Comparison of ENCODE assay signal across 23 mouse cellular contexts in the genomic region with DNA sequence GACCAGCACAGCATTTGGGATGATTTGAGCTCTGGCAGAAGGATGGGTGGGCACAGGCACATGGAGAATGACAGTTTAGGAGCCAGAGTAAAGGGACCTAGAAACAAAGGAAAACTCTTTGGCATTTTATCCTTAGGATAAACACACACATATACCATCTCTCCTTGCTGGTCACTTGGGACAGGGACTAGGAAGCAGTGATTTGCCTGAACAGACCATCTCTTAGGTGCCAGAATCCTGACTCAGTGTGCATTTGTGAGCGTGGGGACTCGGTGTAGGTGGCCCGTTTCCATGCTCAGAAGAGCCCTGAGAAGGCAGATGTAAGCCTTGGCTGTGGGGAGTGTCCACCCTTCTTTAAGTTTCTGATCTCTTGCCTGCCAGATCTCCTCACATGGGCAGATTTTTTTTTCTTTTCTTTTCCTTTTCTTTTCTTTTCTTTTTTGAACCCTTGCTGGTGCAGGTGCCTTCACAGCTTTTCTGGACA.
"Had no signal": no experiment of that assay in that cellular context is flagged by ENCODE, and none has a peak within 500 bp of the region (broad histone marks: within the 10 kb centered on the region; RNA-seq: fewer than 3 reads in every experiment).

No protein-coding gene starts in this region.

- H3K27ac ChIP-seq: kidney, postnatal 0 days; layer of hippocampus, adult 2 months; limb, embryonic 10.5 days; limb, embryonic 13.5 days; liver, embryonic 12.5 days; liver, embryonic 15.5 days; lung, embryonic 15.5 days; midbrain, embryonic 13.5 days; neural tube, embryonic 12.5 days; stomach, postnatal 0 days had no signal

- H3K4me2 ChIP-seq: limb, embryonic 13.5 days; liver, embryonic 12.5 days; liver, embryonic 15.5 days; lung, embryonic 15.5 days; midbrain, embryonic 13.5 days; neural tube, embryonic 12.5 days had no signal

- ATAC-seq: liver, embryonic 12.5 days had no signal

- H3K9ac ChIP-seq: limb, embryonic 13.5 days; liver, embryonic 12.5 days; liver, embryonic 15.5 days; lung, embryonic 15.5 days; midbrain, embryonic 13.5 days; neural tube, embryonic 12.5 days had no signal

- H3K4me3 ChIP-seq: layer of hippocampus, adult 2 months; limb, embryonic 10.5 days; limb, embryonic 13.5 days; liver, embryonic 12.5 days; liver, embryonic 15.5 days; lung, embryonic 15.5 days; midbrain, embryonic 13.5 days; neural tube, embryonic 12.5 days had no signal

- H3K27me3 ChIP-seq: limb, embryonic 13.5 days; liver, embryonic 12.5 days; liver, embryonic 15.5 days; lung, embryonic 15.5 days; midbrain, embryonic 13.5 days; neural tube, embryonic 12.5 days had no signal

- DNase-seq: kidney, adult 18-20 months; kidney, postnatal 25 days; layer of hippocampus, adult 9-11 months; liver; lung, adult 18-20 months; lung, postnatal 10 days; lung, postnatal 36 days; right cerebral cortex, adult 18-20 months; right cerebral cortex, postnatal 14 days; right cerebral cortex, postnatal 4 days; thymus, adult 2 months; thymus, postnatal 14 days; thymus, postnatal 4 days had no signal

- H3K36me3 ChIP-seq: limb, embryonic 10.5 days; limb, embryonic 13.5 days; liver, embryonic 12.5 days; liver, embryonic 15.5 days; lung, embryonic 15.5 days; midbrain, embryonic 13.5 days; neural tube, embryonic 12.5 days had no signal

- H3K9me3 ChIP-seq: limb, embryonic 10.5 days; limb, embryonic 13.5 days; liver, embryonic 12.5 days; liver, embryonic 15.5 days; lung, embryonic 15.5 days; midbrain, embryonic 13.5 days; neural tube, embryonic 12.5 days had no signal

- H3K4me1 ChIP-seq: limb, embryonic 10.5 days; limb, embryonic 13.5 days; liver, embryonic 12.5 days; liver, embryonic 15.5 days; lung, embryonic 15.5 days; neural tube, embryonic 12.5 days had no signal
